Mouse (Mus musculus) liver (tissue): Measurements from ENCODE around the gene Nkapd1.

Experiments
- DNase-seq: peaks from one replicate; pipeline ENCODE4 v3.0.0-alpha.2; 2020; ENCODE audit warnings: mixed read lengths

Nkapd1 gene

DNA sequence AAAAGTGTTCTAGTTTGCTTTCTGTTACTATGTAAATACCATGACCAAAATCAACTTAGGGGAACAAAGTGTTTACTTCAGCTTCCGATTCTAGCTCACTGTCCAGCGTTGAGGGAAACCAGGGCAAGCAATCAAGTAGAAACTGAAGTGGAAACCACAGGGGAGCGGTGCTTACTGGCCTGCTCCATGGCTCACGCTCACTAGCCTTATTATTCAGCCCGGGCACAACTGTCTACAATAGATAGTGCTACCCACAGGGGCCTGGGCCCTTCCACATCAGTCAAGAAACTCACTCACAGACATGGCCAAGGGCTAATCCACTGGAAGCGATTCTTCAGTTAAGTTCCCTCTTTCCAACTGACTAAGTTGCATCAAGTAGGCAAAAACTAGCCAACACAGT is 15.7 kb downstream of the Nkapd1 start:
- peak; percentile 53 for DNase-seq

- DNase-seq: no peak
Observed at GRCm38 (mm10) chr9:50596973-50597372, 20.3 kb downstream of the Nkapd1 start.

DNA sequence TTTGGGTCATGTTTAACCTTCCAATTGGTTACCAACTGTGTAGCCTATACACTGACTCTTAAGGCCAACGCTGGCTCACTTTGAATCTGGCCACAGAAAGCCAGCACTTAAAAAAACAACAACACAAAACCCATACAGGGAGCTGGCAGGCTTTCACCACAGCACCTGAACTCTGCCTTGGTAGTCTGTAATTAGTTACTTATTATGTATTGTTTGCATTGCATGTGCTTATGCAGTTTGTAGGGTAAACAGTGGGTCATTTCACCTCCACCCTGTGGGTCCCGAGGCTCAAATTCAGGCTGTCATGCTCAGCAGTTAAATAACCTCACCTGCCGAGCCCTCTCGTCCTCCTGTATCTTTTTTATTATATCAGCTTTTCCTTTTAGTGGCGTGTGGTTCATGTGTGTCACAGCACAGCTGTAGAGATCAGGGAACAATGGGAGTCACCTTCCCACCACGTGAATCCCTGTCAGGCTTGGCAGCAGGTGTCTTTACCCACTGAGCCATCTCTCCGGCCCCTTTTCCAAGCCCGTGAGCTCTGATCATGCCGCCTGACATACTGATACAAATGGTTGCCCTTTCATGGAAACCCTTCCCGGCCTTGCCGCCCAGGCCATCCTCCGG is 22.4 kb downstream of the Nkapd1 start:
- DNase-seq: peak; percentile 10

DNA sequence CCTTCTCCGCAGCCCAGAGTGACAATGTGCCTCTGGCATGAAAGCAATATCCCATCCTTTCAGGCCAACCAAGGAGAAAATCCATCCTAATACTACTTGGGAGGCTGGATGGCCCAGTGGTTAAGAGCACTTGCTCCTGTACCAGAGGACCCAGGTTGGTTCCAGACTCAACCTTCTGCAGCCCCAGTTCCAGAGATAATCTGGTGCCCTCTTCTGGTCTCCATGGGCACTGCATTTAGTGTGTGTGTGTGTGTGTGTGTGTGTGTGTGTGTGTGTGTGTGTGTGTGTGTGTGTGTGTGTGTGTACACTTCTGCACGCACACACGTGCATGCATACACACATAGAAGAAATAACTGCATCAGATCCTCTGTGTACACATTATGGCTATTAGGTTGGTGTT is 23.7 kb downstream of the Nkapd1 start:
- peak; percentile 49 for DNase-seq

- peak; percentile 7 for DNase-seq
Observed at GRCm38 (mm10) chr9:50592955-50593354, 24.3 kb downstream of the Nkapd1 start.

GRCm38 (mm10) chr9:50590856-50591518 is 26.3 kb downstream of the Nkapd1 start:
- no peak for DNase-seq

GRCm38 (mm10) chr9:50586955-50587354 is 30.3 kb downstream of the Nkapd1 start:
- no peak for DNase-seq

- no peak for DNase-seq
Observed at GRCm38 (mm10) chr9:50585145-50585818, 32.0 kb downstream of the Nkapd1 start.

DNA sequence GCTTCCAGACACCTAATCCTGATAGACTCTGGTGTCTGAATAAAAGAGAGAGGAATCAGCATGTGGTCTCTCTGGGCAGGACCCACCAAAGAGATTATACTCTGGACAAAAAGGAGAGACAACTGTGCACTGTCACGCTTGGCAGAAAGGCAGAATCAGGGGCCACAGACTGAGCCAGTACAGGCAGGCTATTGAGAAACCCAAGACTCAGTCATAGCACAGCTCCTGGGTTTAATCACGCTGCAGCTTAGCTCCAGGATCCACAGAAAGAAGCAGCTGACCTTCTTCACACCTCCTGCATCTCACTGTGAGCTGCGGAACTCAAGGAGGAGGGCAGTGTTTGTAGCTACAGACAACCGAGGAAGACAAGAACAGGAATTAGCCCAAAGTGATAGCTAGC is 36.9 kb downstream of the Nkapd1 start:
- no peak for DNase-seq

- no peak for DNase-seq
Observed at GRCm38 (mm10) chr9:50569599-50570525, 47.4 kb downstream of the Nkapd1 start.

DNA sequence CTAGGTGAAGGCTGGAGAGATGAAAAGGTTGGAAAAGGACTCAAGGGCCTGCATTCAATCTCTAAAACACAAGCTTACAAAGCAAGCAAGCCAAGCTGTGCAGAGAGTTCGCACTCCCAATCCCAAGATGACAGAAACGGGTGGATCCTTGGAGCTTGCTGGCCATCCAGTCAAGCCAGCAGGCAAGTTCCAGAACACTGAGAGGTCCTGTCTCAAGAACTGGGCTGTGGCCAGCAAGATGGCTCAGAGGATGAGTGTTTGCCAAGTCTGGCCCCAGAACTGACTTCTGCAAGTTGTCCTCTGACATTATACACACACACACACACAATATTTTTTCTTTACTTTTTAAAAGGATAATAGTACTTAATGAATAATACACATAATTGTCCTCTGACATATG is 49.4 kb downstream of the Nkapd1 start:
- DNase-seq: no peak

DNA sequence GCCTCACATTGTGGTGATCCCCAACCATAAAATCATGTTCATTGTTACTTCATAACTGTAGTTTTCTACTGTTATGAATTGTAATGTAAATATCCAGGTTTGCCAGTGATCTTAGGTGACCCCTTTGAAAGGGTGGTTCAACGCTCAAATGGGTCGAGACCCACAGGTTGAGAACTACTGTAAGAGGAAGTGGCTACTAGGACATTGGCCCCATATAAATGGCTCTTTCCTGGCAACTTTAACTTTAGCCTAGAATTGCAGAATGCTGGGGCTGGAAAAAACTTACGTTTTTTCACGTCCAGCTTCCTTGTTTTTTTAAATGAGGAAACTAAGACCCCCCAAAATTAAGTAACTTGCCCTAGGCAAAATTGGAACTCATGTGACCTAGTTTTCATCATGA is 49.9 kb downstream of the Nkapd1 start:
- DNase-seq: no peak

DNA sequence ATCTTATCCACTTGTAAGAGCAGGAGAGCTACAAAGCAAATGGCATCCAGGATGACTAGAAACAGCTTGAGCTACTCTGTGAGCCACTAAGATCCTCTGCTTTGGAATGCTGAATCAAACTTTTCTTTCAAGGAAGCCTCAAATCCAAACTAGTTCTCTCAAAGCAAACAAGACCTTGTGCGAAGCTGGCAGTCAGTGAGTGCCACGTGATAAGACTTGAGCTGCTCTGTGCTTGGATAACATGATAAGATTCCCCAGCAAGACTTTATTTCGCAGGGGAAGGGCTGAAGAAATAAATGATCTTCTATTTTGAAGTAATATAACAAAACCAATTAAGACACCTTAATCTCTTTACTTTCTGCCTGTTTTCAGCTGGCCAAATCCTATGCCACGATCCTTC is 51.3 kb downstream of the Nkapd1 start:
- no peak for DNase-seq

GRCm38 (mm10) chr9:50565173-50565572 is 52.1 kb downstream of the Nkapd1 start:
- no peak for DNase-seq

DNA sequence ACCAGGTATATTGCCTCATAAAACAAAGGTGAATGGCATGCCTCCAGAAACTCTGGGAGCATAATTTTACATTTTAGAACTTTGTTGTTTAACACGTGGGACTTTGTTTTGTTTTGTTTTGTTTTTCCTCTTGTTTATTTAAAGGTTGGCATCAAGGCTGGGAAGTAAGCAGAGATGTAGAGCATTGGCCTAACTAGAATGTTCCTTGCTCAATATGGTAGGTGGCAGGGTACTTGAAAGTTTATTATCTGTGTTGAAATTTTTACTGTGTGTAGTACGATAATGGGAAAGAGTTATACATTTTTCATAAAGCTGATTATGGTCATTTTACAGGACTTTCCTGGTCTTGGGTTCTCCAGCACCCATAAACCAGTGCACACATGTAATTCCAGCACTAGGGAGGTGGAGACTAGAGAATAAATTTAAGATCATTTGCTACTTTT is 55.3 kb downstream of the Nkapd1 start:
- DNase-seq: no peak

GRCm38 (mm10) chr9:50561145-50561917 is 55.9 kb downstream of the Nkapd1 start, which contains the start of gene Tex12:
Tex12 (minus strand) TSS chr9:50561325.
- no peak for DNase-seq
